Mouse (Mus musculus): ENCODE results near the gene Zdhhc14.

- TF ChIP-seq CTCF (IDR thresholded peaks at IDR 0.05; ENCODE audit: borderline replicate concordance, insufficient read depth, low read depth, low read length), result no peak
- no peak for TF ChIP-seq POLR2A (IDR thresholded peaks at IDR 0.05; ENCODE audit: borderline replicate concordance, insufficient read depth, low read length)
Measured at GRCm38 (mm10) chr17:5463912-5464311, 28.4 kb upstream of the Zdhhc14 start.

Measured in cerebellum, adult 2 months (tissue).